Mouse (Mus musculus) R1 (cell line): ENCODE measurements around the gene Hoxd4.
A peak's percentile ranks its signal among the peaks of the same experiment; 100 is the strongest.

Experiments used
- DNase-seq: peaks from one replicate; pipeline ENCODE4 v3.0.0-alpha.2; 2018; ENCODE audit warnings: low read depth, low spot score

Gene Hoxd4

GRCm38 (mm10) chr2:74704999-74705466, 6.7 kb upstream of the Hoxd4 start:
- no peak for DNase-seq

- DNase-seq = no peak
Observed at GRCm38 (mm10) chr2:74705467-74706089, 6.2 kb upstream of the Hoxd4 start.

- DNase-seq = no peak
Observed at GRCm38 (mm10) chr2:74706393-74706960, 5.3 kb upstream of the Hoxd4 start.

- no peak for DNase-seq
Observed at GRCm38 (mm10) chr2:74707599-74707998, 4.1 kb upstream of the Hoxd4 start.

DNA sequence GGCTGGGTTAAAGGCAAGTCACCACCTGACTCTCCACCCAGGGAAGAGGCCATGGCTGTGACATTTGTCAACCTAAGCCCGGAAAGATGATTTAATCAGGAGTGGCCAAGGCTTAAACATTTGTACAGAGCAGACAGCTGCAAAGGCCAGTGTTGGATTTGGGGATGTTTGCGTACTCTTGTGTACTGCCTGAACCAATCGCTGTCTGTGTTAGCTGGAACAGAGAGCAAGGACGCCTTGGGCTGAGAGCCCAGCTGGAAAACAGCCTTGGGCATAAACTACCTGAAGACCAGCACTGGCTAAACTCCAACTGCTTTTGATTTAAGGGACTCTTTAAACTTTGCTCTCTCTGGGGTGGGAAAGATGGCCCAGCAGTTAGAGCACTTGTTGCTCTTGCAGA, 3.1 kb upstream of the Hoxd4 start:
- DNase-seq = no peak

- DNase-seq = no peak
Observed at GRCm38 (mm10) chr2:74709465-74710419, 2.0 kb upstream of the Hoxd4 start.

GRCm38 (mm10) chr2:74710929-74711543, 693 bp upstream of the Hoxd4 start:
- no peak for DNase-seq

DNA sequence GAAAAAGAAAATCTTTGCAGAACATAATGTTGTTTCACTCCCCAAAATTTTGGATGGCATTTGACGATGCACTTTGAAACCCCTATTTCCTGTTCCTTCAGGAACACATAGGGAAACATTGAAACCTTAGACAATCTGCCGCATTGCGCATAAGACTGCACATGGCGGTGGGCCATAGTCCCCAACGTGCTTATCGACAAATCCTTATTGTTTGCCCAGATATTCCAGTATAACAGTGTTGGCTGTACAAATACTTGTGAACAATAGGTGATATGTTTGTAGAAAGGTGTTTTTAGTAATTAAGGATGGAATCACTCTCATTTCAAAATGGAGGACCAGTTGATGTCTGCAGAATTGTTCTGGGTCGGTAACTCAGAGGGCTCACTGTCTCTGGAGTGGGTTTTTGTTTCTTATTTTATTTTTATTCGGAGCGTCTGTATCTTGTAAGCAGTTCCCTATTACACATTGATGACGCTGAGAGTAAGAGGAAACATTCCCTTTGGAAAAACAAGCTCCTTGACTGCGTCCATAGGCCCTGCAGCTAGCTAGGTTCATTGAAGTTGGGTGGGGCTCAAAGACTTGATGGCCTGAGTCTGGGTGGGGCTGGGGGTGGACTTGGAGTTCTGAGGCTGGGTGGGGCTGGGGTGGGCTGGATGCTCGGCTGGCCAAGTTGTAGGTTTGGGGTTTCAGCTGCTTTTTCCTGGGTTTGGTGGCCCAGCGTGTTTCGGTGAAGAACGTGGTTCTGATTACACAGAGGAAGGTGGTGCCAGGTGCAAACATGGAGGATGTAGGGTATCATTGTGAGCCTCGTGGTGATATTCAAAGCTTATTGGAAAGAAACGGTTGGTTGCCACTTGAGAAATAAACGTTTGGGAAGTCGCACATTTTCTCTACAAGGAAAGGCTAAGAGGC, 1.8 kb downstream of the Hoxd4 start:
- DNase-seq = no peak

DNA sequence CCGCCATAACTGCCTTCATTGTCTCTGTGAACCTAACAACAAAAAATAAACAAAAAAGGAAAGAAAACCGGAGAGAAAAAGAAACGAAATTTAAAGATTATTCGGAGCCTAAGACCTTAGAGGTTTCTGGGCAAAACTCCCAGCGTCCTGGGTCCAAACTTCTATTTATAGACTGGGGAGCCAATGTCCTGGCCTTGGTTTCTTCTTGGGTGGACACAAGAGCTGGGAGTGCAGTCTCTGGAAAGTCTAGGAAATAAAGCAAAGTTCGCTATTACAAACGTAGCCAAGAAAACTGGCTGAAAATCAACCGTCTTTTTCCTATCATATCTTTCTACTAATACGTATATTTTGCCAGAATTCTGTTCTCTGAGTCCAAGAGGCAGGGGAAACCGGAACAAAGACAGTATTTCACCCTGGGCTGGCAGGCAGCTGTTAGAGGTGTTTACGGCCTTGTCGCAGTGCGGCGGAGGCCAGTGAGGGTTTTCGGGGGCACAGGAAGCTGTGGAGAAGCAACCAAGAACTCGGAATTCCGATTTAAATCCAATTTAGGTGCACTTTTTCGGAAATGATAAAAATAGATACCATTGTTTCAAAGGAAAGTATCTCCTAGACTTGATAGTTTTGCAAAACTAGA, 2.5 kb downstream of the Hoxd4 start:
- DNase-seq = no peak

- no peak for DNase-seq
Observed at GRCm38 (mm10) chr2:74714881-74715280, 3.2 kb downstream of the Hoxd4 start.

- DNase-seq = peak; percentile 89
Observed at GRCm38 (mm10) chr2:74715504-74716241, 3.9 kb downstream of the Hoxd4 start.

DNA sequence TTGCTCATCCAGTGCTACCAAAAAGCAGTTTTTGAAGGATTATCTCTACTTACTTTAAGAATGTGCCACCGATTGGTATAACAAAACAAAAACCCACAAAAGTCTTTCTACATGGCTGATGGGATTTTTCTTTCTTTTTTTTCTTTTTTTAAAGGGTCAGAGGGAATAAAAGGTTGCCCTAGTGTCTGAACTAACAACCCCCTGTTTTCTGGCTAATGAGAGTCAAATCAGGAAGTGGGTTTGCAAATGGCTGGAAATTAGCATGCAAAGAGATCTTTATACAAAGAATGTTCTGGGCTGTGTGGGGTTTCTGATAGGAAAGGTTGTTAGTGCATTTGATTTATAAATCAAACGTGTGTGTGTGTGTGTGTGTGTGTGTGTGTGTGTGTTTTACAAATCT, 8.7 kb downstream of the Hoxd4 start:
- no peak for DNase-seq

GRCm38 (mm10) chr2:74720955-74721491, 9.3 kb downstream of the Hoxd4 start:
- no peak for DNase-seq

DNA sequence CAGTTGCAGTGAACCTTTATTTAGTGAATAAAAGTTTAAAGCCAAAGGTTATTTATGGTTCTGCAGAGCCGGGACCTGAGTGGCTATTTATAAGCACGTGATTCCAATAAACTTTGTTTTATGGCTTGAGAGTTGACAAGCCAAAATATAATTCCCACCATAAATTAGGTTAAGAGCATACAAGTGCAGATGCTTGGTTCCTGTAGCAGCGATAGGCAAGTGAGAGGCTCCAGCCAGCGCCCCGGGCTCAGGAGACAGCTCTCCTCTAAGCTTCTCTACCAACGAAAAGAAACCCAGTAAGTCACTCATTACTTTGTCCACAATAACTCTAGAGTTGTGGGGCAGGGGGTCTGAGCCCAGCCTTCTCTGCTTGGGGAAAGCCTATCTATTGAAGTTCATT, 10.2 kb downstream of the Hoxd4 start:
- DNase-seq = no peak

DNA sequence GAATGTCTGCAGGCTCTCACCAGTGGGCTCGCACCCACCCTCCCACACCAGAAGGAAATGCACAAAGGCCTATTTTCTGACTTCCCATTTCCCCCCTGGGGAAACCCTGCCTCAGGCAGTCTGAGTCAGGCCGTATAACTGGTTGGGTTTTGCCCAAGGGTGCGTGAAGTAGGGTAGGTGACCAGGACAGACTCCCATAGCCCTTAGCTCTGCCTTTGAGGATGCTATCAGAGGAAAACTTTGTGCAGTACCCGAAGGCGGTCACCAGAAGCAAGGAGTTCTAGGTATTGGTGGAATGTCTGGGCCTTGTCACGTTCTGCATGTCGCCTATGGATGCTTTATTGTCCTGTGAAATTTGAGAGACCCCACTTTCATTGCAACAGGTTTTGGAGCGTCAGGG, 11.2 kb downstream of the Hoxd4 start:
- DNase-seq = no peak

DNA sequence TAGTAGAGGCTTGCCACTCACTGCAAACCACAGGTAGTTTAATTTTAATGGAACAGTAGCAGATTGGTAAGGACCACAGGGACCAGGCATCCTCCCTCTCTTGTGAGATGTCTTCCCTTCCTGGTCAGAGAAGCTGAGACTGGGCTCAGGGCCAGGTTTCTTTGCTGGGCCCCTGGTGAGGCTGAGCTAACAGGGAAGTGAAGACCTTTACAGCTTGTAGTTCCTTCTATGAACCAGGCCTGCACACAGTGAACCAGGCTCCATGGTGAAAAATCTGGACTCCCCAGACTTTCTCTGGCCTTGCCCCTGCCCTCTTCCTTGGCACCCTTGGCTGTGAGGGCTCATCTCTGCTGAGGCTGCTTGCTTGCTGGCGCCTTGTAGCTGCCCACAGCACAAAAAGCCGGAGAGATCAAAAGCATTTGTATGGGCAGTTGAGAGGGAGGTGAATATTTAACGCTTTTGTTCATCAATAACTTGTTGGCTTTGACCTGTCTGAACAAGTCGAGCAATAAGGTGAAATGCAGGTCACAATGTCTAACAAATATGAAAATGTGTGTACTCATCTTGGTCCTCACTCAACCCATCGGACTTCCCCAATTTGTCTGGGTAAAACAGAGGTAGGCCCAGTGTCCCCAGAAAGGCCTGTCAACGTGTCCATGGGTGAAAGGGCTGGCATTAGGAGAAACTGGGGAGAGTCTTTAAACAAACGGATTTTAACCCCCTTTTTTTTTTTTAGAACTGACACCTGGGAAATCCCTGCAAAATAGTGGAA, 12.7 kb downstream of the Hoxd4 start:
- DNase-seq = no peak

DNA sequence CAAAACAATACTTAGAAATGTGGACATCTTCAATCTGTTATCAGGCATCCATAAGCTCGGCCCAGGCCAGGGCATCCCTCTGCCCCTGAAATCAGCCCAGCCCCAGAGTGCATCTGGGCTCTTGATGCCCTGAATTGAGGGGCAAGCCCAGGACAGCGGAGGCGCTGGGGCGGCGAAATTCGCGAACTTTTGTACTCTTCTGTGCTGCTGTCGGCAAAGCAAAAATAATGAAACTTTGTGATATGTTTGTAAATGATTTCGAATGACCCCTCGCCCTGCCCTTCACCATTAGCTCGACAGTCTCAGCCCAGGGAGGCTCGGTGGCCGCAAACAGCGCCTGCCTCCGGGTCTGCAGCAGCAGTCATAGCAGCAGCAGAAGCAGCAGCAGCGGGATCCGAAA, 13.4 kb downstream of the Hoxd4 start:
- DNase-seq = no peak

GRCm38 (mm10) chr2:74726551-74726950, 14.8 kb downstream of the Hoxd4 start, which contains the start of gene Gm28230:
TSS of gene Gm28230 (plus strand) at chr2:74726728.
- no peak for DNase-seq
